Mouse (Mus musculus) liver, embryonic 14.5 days (tissue): ENCODE data around the gene Cyp2f2.

Experiments used
- CTCF ChIP-seq: IDR thresholded peaks from 2 replicates; pipeline ENCODE4 v1.5.1; 2016; ENCODE audit warnings: antibody characterized with exemption, low read depth, control low read depth
- EP300 ChIP-seq: IDR thresholded peaks from 2 replicates; pipeline ENCODE4 v1.6.1; 2016; ENCODE audit warnings: antibody characterized with exemption, low read depth

- TF ChIP-seq CTCF (no peak), EP300 (no peak)
Measured at GRCm38 (mm10) chr7:27182498-27182897, 62.8 kb downstream of the Cyp2f2 start.
